Mouse (Mus musculus) embryo, embryonic 10.5 days (tissue): ENCODE results near the gene Pfdn5.
A peak's percentile ranks its signal among the peaks of the same experiment; 100 is the strongest.

Experiments used
- DNase-seq: peaks from one replicate; pipeline ENCODE4 v3.0.0-alpha.2; 2015; ENCODE audit warnings: low spot score

The Pfdn5 gene

GRCm38 (mm10) chr15:102326022-102326576 is at the start of gene Pfdn5:
Gene Pfdn5, plus strand, starts transcription at chr15:102326116.
- DNase-seq = peak; percentile 93

- no peak for DNase-seq
These were observed 47.2 kb upstream of the Pfdn5 start for GRCm38 (mm10) chr15:102278726-102279091.

GRCm38 (mm10) chr15:102279092-102279782 is 46.7 kb upstream of the Pfdn5 start, which contains the start of gene Mfsd5:
Gene Mfsd5, plus strand, starts transcription at chr15:102279454.
- peak; percentile 94 for DNase-seq

- no peak for DNase-seq
These were observed 46.0 kb upstream of the Pfdn5 start for GRCm38 (mm10) chr15:102279783-102280520.

GRCm38 (mm10) chr15:102280623-102281022 is 45.3 kb upstream of the Pfdn5 start:
- DNase-seq = no peak

- DNase-seq = no peak
These were observed 43.2 kb upstream of the Pfdn5 start for GRCm38 (mm10) chr15:102282463-102283292.

- no peak for DNase-seq
These were observed 42.3 kb upstream of the Pfdn5 start for GRCm38 (mm10) chr15:102283648-102284047.

- peak; percentile 70 for DNase-seq
These were observed 38.5 kb upstream of the Pfdn5 start for GRCm38 (mm10) chr15:102287395-102287794.

- peak; percentile 99 for DNase-seq
These were observed 30.1 kb upstream of the Pfdn5 start, which contains the start of gene Espl1 for GRCm38 (mm10) chr15:102295633-102296367. Gene Espl1, plus strand, starts transcription at chr15:102296266.

- no peak for DNase-seq
These were observed 29.4 kb upstream of the Pfdn5 start for GRCm38 (mm10) chr15:102296368-102297006.

- no peak for DNase-seq
These were observed 23.4 kb upstream of the Pfdn5 start for GRCm38 (mm10) chr15:102302542-102302941.

GRCm38 (mm10) chr15:102308717-102309116 is 17.2 kb upstream of the Pfdn5 start:
- no peak for DNase-seq

- peak; percentile 12 for DNase-seq
These were observed 15.7 kb upstream of the Pfdn5 start for GRCm38 (mm10) chr15:102310074-102310845.

GRCm38 (mm10) chr15:102311489-102311888 is 14.4 kb upstream of the Pfdn5 start:
- no peak for DNase-seq

- no peak for DNase-seq
These were observed 10.6 kb upstream of the Pfdn5 start for GRCm38 (mm10) chr15:102315292-102315691.

GRCm38 (mm10) chr15:102316263-102316662 is 9.7 kb upstream of the Pfdn5 start:
- DNase-seq = peak; percentile 68

GRCm38 (mm10) chr15:102324654-102325473 is 1.1 kb upstream of the Pfdn5 start:
- DNase-seq = no peak

- DNase-seq = no peak
These were observed 976 bp downstream of the Pfdn5 start for GRCm38 (mm10) chr15:102326892-102327291.

- DNase-seq = peak; percentile 95
These were observed 5.7 kb downstream of the Pfdn5 start, which contains the start of gene Myg1 for GRCm38 (mm10) chr15:102331610-102332015. Gene Myg1, plus strand, starts transcription at chr15:102331709.
